Mouse (Mus musculus) lung, postnatal 4 days (tissue): ENCODE measurements around the gene Cyp2c66.
"Not testable (repeated sequence)": the region's sequence is repeated elsewhere in the genome, so short reads cannot be mapped to it uniquely, and the experiment has no call there.

Experiments used
- DNase-seq, 2 experiments: peaks; one replicate each; pipeline ENCODE4 v3.0.0; 2021

The Cyp2c66 gene

DNA sequence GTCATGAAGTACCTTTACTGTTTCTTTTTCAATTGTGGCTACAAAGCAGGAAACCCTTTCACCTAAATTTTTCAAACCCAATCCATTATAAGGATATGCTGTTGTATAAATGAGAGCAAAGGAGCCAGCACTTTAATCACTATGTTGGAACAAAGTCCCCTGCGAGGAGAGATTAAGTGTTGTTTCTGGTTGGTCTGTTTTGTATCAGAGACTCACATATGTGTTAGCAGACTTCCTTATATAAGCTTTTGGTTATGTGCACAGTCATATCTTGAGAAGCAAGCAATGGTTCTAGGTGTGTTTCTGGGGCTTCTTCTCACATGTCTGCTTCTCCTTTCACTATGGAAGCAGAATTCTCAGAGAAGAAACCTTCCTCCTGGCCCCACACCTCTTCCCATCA lies at the start of gene Cyp2c66:
Gene Cyp2c66, plus strand, starts transcription at position 255 of the 400 bp plus-strand sequence.
- DNase-seq: no peak

DNA sequence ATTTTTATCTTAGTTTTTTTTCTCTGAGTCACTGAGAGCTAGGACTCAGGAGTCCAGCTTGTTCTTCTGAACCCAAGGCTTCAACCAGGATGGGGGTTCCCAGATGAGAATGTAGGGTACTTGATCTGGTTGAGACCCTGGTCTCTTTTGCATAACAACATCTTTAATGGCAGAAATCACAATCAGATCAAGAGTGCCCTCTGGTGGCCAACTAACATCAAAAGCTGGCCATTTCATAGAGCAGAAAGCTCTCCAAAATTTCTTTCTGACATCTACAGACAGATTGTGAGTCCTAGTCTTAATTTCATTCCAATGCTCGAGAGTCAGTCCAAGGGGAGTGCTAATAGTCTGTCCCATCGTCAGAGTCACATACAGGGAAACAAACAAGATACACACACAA lies 14.9 kb upstream of the Cyp2c66 start:
- not testable (repeated sequence) for DNase-seq

DNA sequence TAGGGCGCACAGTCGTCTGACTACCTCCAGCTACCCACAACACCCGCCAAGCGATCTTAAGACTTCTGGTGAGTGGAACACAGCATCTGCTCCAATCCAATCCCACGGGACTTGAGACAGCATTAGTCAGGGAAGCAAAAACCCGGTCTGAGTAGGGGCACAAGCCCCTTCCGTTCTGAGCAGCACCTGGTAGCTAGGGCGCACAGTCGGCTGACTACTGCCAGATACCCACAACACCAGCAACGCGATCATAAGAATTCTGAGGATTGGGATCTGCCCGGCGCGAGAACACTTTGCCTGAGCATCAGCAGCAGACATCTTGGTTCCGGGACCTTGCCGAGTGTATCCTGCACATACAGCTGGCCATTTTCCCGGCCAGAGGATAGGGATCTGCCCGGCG lies 43.1 kb downstream of the Cyp2c66 start:
- not testable (repeated sequence) for DNase-seq
